Mouse (Mus musculus): ENCODE measurements at regions not wholly inside any gene's neighbourhood (a gene's known extent, or its start where the extent isn't known, plus 50 kb on each side); places are given as distances from the start of the nearest gene placed in this dataset.
A peak's percentile ranks its signal among the peaks of the same experiment; 100 is the strongest.

DNA sequence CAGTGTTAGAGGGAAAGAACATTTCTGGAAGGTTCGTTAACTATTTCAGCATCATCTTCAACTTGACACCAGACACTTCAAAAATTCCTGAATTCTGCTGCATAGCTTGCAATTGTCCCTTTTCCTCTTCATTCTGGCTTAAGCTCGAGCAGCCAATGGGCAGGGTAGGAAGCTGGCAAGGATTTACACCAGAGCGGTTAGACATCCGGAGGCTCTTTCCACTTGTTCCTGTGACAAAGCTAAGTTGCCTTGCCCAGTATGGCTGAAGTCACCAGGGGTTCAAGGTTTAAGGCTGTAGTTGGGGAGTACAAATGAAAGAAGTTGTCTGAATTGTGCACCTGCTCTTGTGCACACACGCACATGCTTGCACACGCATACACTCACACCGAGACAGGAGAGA is 206.8 kb upstream of the Serp2 start:
- peaks cover 5% of the 10 kb centered on the region for H3K36me3 ChIP-seq (ENCODE audit: control insufficient read depth, insufficient read depth)
- H3K27me3 ChIP-seq (ENCODE audit: control insufficient read depth, insufficient read depth, insufficient read length): no peaks in the 10 kb centered on the region
- no peak overlapping the region for H3ac ChIP-seq (ENCODE audit: control insufficient read depth, insufficient read length, low read depth)
- TF ChIP-seq USF1 (IDR thresholded peaks at IDR 0.05; ENCODE audit: low read depth): no peak
- TF ChIP-seq CEBPB (IDR thresholded peaks at IDR 0.05; ENCODE audit: low read depth): no peak
- TF ChIP-seq FOSL1 (IDR thresholded peaks at IDR 0.05; ENCODE audit: insufficient read depth, low read length, poor library complexity, severe bottlenecking): no peak
- no peak for TF ChIP-seq CTCF (IDR thresholded peaks at IDR 0.05; ENCODE audit: control insufficient read depth, insufficient read depth, insufficient read length)
- TF ChIP-seq MYOD1 (IDR thresholded peaks at IDR 0.05; ENCODE audit: control insufficient read depth, insufficient read length, low read depth): no peak
- no peak for TF ChIP-seq MAX (IDR thresholded peaks at IDR 0.05)
- TF ChIP-seq MYOG (IDR thresholded peaks at IDR 0.05; ENCODE audit: control insufficient read depth, extremely low read depth, insufficient read length): no peak
- no peaks in the 10 kb centered on the region for H3K79me2 ChIP-seq (ENCODE audit: control insufficient read depth, insufficient read depth)
- no peak overlapping the region for H3K4me3 ChIP-seq (ENCODE audit: insufficient read depth, poor library complexity, severe bottlenecking)
- no peaks in the 10 kb centered on the region for H3K79me3 ChIP-seq (ENCODE audit: low read depth)

DNA sequence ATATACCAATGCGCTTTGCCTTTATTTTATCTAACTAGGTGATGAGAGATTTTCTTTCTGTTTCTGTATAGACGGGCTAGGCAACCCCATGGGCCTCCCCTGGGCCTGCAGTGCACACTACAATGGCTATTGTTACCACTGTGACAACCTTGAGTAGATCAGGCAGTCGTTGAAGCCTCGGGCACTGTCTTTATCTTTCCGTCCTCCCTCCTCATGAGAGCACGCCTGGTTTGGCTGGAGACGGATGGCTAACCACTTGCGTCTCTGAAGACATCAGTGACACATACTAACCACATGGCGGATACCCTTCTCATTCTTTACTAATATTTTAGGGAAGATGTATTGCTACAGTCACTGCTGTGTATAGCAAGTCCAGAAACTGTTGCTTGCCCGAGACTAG is 206.1 kb upstream of the Serp2 start:
- no peaks in the 10 kb centered on the region for H3K79me2 ChIP-seq (ENCODE audit: control insufficient read depth, insufficient read depth)
- H3K36me3 ChIP-seq (ENCODE audit: control insufficient read depth, insufficient read depth): peaks cover 8% of the 10 kb centered on the region

DNA sequence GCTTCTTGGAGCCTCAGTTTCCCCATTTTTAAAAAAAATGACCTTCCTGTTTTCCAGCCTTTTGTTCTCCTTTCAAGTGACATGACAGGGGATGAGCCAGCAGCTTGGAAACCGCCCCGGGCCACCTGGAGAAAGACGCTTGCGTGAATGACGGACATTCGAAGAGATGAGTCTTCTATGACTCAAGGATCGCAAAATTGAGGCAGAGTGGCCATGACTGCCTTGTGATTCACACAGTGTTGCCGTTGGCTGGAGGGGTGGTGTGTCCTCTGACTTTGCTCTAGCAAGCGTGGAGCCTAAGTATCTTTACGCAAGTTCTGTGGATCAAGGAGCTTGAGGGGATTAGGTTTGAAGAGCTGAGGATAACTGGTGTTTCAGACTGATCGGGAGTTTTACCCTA is 205.0 kb upstream of the Serp2 start:
- TF ChIP-seq FOSL1 (IDR thresholded peaks at IDR 0.05; ENCODE audit: insufficient read depth, low read length, poor library complexity, severe bottlenecking) (peak; percentile 87), CEBPB (IDR thresholded peaks at IDR 0.05; ENCODE audit: low read depth) (no peak), MYOD1 (IDR thresholded peaks at IDR 0.05; ENCODE audit: control insufficient read depth, insufficient read length, low read depth) (peak; percentile 29), MYOG (IDR thresholded peaks at IDR 0.05; ENCODE audit: control insufficient read depth, extremely low read depth, insufficient read length) (no peak), CTCF (IDR thresholded peaks at IDR 0.05; ENCODE audit: control insufficient read depth, insufficient read depth, insufficient read length) (no peak), USF1 (IDR thresholded peaks at IDR 0.05; ENCODE audit: low read depth) (no peak), MAX (IDR thresholded peaks at IDR 0.05) (no peak)
- H3ac ChIP-seq (ENCODE audit: control insufficient read depth, insufficient read length, low read depth): no peak overlapping the region
- H3K36me3 ChIP-seq (ENCODE audit: control insufficient read depth, insufficient read depth): peaks cover 8% of the 10 kb centered on the region
- no peaks in the 10 kb centered on the region for H3K79me3 ChIP-seq (ENCODE audit: low read depth)
- H3K79me2 ChIP-seq (ENCODE audit: control insufficient read depth, insufficient read depth): no peaks in the 10 kb centered on the region
- no peaks in the 10 kb centered on the region for H3K27me3 ChIP-seq (ENCODE audit: control insufficient read depth, insufficient read depth, insufficient read length)
- no peak overlapping the region for H3K4me3 ChIP-seq (ENCODE audit: insufficient read depth, poor library complexity, severe bottlenecking)

More for the DNA sequence above, 206.1 kb upstream of the Serp2 start:
- Histone ChIP-seq H3ac (ENCODE audit: control insufficient read depth, insufficient read length, low read depth) (no peak overlapping the region), H3K4me3 (ENCODE audit: insufficient read depth, poor library complexity, severe bottlenecking) (no peak overlapping the region), H3K79me3 (ENCODE audit: low read depth) (no peaks in the 10 kb centered on the region), H3K27me3 (ENCODE audit: control insufficient read depth, insufficient read depth, insufficient read length) (no peaks in the 10 kb centered on the region)
- TF ChIP-seq USF1 (IDR thresholded peaks at IDR 0.05; ENCODE audit: low read depth) (no peak), CEBPB (IDR thresholded peaks at IDR 0.05; ENCODE audit: low read depth) (no peak), FOSL1 (IDR thresholded peaks at IDR 0.05; ENCODE audit: insufficient read depth, low read length, poor library complexity, severe bottlenecking) (no peak), CTCF (IDR thresholded peaks at IDR 0.05; ENCODE audit: control insufficient read depth, insufficient read depth, insufficient read length) (no peak), MYOG (IDR thresholded peaks at IDR 0.05; ENCODE audit: control insufficient read depth, extremely low read depth, insufficient read length) (no peak), MAX (IDR thresholded peaks at IDR 0.05) (no peak), MYOD1 (IDR thresholded peaks at IDR 0.05; ENCODE audit: control insufficient read depth, insufficient read length, low read depth) (no peak)

DNA sequence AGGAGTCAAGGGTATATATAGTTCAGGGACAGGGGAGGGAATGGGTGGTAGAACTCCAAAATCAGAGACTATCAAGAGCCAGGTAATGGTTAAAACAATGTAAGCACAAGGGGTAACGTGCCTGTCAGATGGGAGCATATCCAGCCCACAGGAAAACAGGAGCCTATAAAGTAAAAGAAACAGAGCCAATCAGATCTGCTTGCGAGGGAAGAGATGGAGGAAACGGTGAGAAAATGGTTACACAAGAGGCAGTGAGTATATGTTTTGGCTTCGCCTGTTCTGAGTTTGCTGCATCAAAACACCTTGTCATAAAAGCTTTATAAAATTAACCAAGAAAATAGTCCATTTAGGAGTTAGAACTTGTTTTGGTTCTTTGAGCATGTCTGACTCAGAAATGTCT is 204.6 kb upstream of the Serp2 start:
- Histone ChIP-seq H3K27me3 (ENCODE audit: control insufficient read depth, insufficient read depth, insufficient read length) (no peaks in the 10 kb centered on the region), H3K36me3 (ENCODE audit: control insufficient read depth, insufficient read depth) (peaks cover 8% of the 10 kb centered on the region), H3K79me2 (ENCODE audit: control insufficient read depth, insufficient read depth) (no peaks in the 10 kb centered on the region), H3K4me3 (ENCODE audit: insufficient read depth, poor library complexity, severe bottlenecking) (no peak overlapping the region), H3K79me3 (ENCODE audit: low read depth) (no peaks in the 10 kb centered on the region), H3ac (ENCODE audit: control insufficient read depth, insufficient read length, low read depth) (no peak overlapping the region)
- no peak for TF ChIP-seq MYOD1 (IDR thresholded peaks at IDR 0.05; ENCODE audit: control insufficient read depth, insufficient read length, low read depth)
- no peak for TF ChIP-seq MAX (IDR thresholded peaks at IDR 0.05)
- no peak for TF ChIP-seq CTCF (IDR thresholded peaks at IDR 0.05; ENCODE audit: control insufficient read depth, insufficient read depth, insufficient read length)
- no peak for TF ChIP-seq USF1 (IDR thresholded peaks at IDR 0.05; ENCODE audit: low read depth)
- TF ChIP-seq CEBPB (IDR thresholded peaks at IDR 0.05; ENCODE audit: low read depth): no peak

DNA sequence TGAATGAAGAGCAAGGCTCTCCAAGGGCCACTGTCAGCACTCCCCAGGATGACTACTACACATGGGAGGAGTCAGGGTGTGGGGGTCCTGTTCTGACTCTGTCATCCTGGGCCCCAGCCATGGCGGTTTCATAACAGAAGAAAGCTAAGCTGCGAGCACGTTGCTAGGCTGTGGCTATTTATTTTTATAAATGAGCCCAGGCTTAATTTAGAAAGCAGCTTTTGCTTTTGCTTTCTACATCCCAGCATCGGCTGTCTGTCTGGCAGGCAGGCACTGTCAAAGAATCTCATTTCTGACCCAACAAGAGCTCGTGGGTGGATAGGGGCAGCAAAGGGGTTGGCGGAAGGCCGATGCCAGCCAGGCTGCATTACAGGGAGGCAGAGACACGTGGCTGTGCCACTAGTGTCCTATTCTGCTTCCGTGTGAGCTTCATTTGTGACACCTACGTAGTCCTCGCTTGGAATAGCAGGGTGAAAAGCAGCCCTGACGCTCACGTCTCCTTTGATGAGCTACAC is 203.9 kb upstream of the Serp2 start:
- H3ac ChIP-seq (ENCODE audit: control insufficient read depth, insufficient read length, low read depth): no peak overlapping the region
- H3K27me3 ChIP-seq (ENCODE audit: control insufficient read depth, insufficient read depth, insufficient read length): no peaks in the 10 kb centered on the region
- H3K36me3 ChIP-seq (ENCODE audit: control insufficient read depth, insufficient read depth): peaks cover 8% of the 10 kb centered on the region
- H3K79me2 ChIP-seq (ENCODE audit: control insufficient read depth, insufficient read depth): no peaks in the 10 kb centered on the region
- TF ChIP-seq USF1 (IDR thresholded peaks at IDR 0.05; ENCODE audit: low read depth) (no peak), FOSL1 (IDR thresholded peaks at IDR 0.05; ENCODE audit: insufficient read depth, low read length, poor library complexity, severe bottlenecking) (no peak), MYOD1 (IDR thresholded peaks at IDR 0.05; ENCODE audit: control insufficient read depth, insufficient read length, low read depth) (no peak), CTCF (IDR thresholded peaks at IDR 0.05; ENCODE audit: control insufficient read depth, insufficient read depth, insufficient read length) (no peak)
- H3K4me3 ChIP-seq (ENCODE audit: insufficient read depth, poor library complexity, severe bottlenecking): no peak overlapping the region
- H3K79me3 ChIP-seq (ENCODE audit: low read depth): no peaks in the 10 kb centered on the region

- H3K27me3 ChIP-seq (ENCODE audit: control insufficient read depth, insufficient read depth, insufficient read length): no peaks in the 10 kb centered on the region
- H3K36me3 ChIP-seq (ENCODE audit: control insufficient read depth, insufficient read depth): peaks cover 8% of the 10 kb centered on the region
- no peak overlapping the region for H3ac ChIP-seq (ENCODE audit: control insufficient read depth, insufficient read length, low read depth)
- no peak overlapping the region for H3K4me3 ChIP-seq (ENCODE audit: insufficient read depth, poor library complexity, severe bottlenecking)
- no peak for TF ChIP-seq MYOG (IDR thresholded peaks at IDR 0.05; ENCODE audit: control insufficient read depth, extremely low read depth, insufficient read length)
- TF ChIP-seq FOSL1 (IDR thresholded peaks at IDR 0.05; ENCODE audit: insufficient read depth, low read length, poor library complexity, severe bottlenecking): no peak
- no peak for TF ChIP-seq CTCF (IDR thresholded peaks at IDR 0.05; ENCODE audit: control insufficient read depth, insufficient read depth, insufficient read length)
- no peak for TF ChIP-seq USF1 (IDR thresholded peaks at IDR 0.05; ENCODE audit: low read depth)
- no peak for TF ChIP-seq MAX (IDR thresholded peaks at IDR 0.05)
- H3K79me3 ChIP-seq (ENCODE audit: low read depth): no peaks in the 10 kb centered on the region
- H3K79me2 ChIP-seq (ENCODE audit: control insufficient read depth, insufficient read depth): no peaks in the 10 kb centered on the region
These were observed 202.7 kb upstream of the Serp2 start for GRCm38 (mm10) chr14:76759377-76759776.

All from C2C12 (cell line).